Comparison of ENCODE assay signal across 9 mouse cellular contexts in the genomic region with DNA sequence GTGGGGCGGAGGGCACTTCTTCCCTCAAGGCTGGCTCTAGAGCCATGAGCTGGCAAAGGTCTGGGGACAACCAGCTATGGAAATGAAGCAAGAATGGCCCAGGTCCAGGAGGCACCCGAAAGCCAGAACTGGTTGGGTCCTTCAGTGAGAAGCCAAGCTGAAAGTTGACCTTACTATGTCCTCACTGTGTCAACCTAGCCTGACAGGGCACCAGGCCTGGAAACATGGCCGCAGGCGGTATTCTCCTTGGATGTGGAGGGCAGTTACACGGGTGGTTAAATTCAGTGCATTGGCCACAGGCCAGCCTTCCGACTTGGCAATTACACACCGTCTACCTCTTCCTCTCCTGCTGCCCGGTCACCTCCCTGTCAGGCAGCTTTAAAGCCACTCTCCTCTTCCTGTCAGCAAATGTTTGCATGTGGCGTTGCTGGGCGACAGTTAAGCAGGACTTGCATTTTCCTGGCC.
DNase-seq lines count a peak whose midpoint lies in the region; ATAC-seq and TF ChIP-seq lines count a peak whose summit lies in the region.
"Had no signal": no experiment of that assay in that cellular context is flagged by ENCODE, and none has a peak within 500 bp of the region (broad histone marks: within the 10 kb centered on the region; RNA-seq: fewer than 3 reads in every experiment).

No protein-coding gene starts in this region.

- no peak overlapping the region for H3K4me2 ChIP-seq in liver, postnatal 0 days (ENCODE audit: low read depth, low read length)
- H3K4me2 ChIP-seq in liver, embryonic 11.5 days: no peak overlapping the region
- H3K4me2 ChIP-seq in hindbrain, embryonic 12.5 days (replicated peaks): no peak overlapping the region

- H3K27ac ChIP-seq in liver, postnatal 0 days (ENCODE audit: low read depth): no peak overlapping the region
- no peak overlapping the region for H3K27ac ChIP-seq in liver, embryonic 11.5 days (ENCODE audit: low read depth, low read length)
- no peak overlapping the region for H3K27ac ChIP-seq in hindbrain, embryonic 12.5 days

- DNase-seq in liver, postnatal 0 days: peak; percentile 15
- DNase-seq in liver, embryonic 11.5 days (ENCODE audit: low spot score): no peak
- DNase-seq in cerebellum, postnatal 25 days: peak; percentile 55 to 66
- peak; percentile 42 to 45 for DNase-seq in heart, postnatal 14 days
- DNase-seq in lung, postnatal 36 days: peak; percentile 16
- DNase-seq in spleen, postnatal 14 days (ENCODE audit: low spot score in 2 of 2): no peak
- DNase-seq: right cerebral cortex, postnatal 4 days had no signal

- H3K27me3 ChIP-seq in liver, postnatal 0 days (ENCODE audit: insufficient read depth, low read length): no peaks in the 10 kb centered on the region
- H3K27me3 ChIP-seq in liver, embryonic 11.5 days (replicated peaks; ENCODE audit: control insufficient read depth, insufficient read depth, low read length): no peaks in the 10 kb centered on the region; the same call in 1 of the 2 replicates
- peaks cover 18% of the 10 kb centered on the region for H3K27me3 ChIP-seq in hindbrain, embryonic 12.5 days

- no peaks in the 10 kb centered on the region for H3K4me1 ChIP-seq in liver, postnatal 0 days (ENCODE audit: insufficient read depth)
- no peaks in the 10 kb centered on the region for H3K4me1 ChIP-seq in liver, embryonic 11.5 days (replicated peaks; ENCODE audit: control insufficient read depth, insufficient read depth, low read length)
- no peaks in the 10 kb centered on the region for H3K4me1 ChIP-seq in hindbrain, embryonic 12.5 days

- H3K9ac ChIP-seq in liver, postnatal 0 days (replicated peaks): no peak overlapping the region
- H3K9ac ChIP-seq in liver, embryonic 11.5 days (ENCODE audit: low read depth, low read length): no peak overlapping the region
- no peak overlapping the region for H3K9ac ChIP-seq in hindbrain, embryonic 12.5 days

- no peak for TF ChIP-seq CTCF in liver, postnatal 0 days (IDR thresholded peaks at IDR 0.05; ENCODE audit: low read depth)

- TF ChIP-seq EP300 in liver, postnatal 0 days (IDR thresholded peaks at IDR 0.05; ENCODE audit: low read depth): no peak

- no peaks in the 10 kb centered on the region for H3K9me3 ChIP-seq in liver, postnatal 0 days (ENCODE audit: low read length)
- no peaks in the 10 kb centered on the region for H3K9me3 ChIP-seq in liver, embryonic 11.5 days (ENCODE audit: control insufficient read depth, low read length)
- no peaks in the 10 kb centered on the region for H3K9me3 ChIP-seq in hindbrain, embryonic 12.5 days (replicated peaks)

- WGBS in liver, postnatal 0 days (ENCODE audit: insufficient replicate concordance): 57% methylated on average over 10 of the region's 10 CpGs
- 72% methylated on average over 10 of the region's 10 CpGs for WGBS in liver, embryonic 11.5 days
- WGBS in hindbrain, embryonic 12.5 days: 68% methylated on average over 10 of the region's 10 CpGs

- H3K4me3 ChIP-seq in liver, postnatal 0 days (ENCODE audit: low read depth, low read length): no peak overlapping the region
- H3K4me3 ChIP-seq in liver, embryonic 11.5 days (ENCODE audit: low read depth, low read length): no peak overlapping the region
- H3K4me3 ChIP-seq in hindbrain, embryonic 12.5 days: no peak overlapping the region

- ATAC-seq in liver, postnatal 0 days: no peak
- no peak for ATAC-seq in liver, embryonic 11.5 days (replicated peaks; ENCODE audit: low FRiP score)
- ATAC-seq in hindbrain, embryonic 12.5 days (ENCODE audit: low FRiP score): no peak
- ATAC-seq in megakaryocyte, adult 5-6 weeks (ENCODE audit: poor library complexity, severe bottlenecking): no peak

- intact Hi-C loops in heart, postnatal 14 days (cut with DNase I): no loop called here

- no peaks in the 10 kb centered on the region for H3K36me3 ChIP-seq in liver, postnatal 0 days (replicated peaks; ENCODE audit: insufficient read depth, low read length)
- H3K36me3 ChIP-seq in liver, embryonic 11.5 days (ENCODE audit: control insufficient read depth, insufficient read depth, low read length): no peaks in the 10 kb centered on the region
- H3K36me3 ChIP-seq in hindbrain, embryonic 12.5 days: no peaks in the 10 kb centered on the region

Comparison
In these comparisons a context has a peak if more than half of its experiments do, and no peak if none do; other contexts are left out.
1. DNase-seq: peak in liver, postnatal 0 days (single experiment), cerebellum, postnatal 25 days (2 of 2), heart, postnatal 14 days (2 of 2) and lung, postnatal 36 days (single experiment); none in liver, embryonic 11.5 days (single experiment) and spleen, postnatal 14 days (0 of 2).